Mouse (Mus musculus) myocyte (in vitro differentiated cells): ENCODE data around the gene Ddx47.

ENCODE experiments used
- CEBPB ChIP-seq: IDR thresholded peaks from 2 replicates; pipeline ENCODE4 v1.6.1; 2011; ENCODE audit warnings: mild to moderate bottlenecking, moderate library complexity; ENCODE audit not compliant: poor library complexity, insufficient read depth, severe bottlenecking
- E2F4 ChIP-seq: IDR thresholded peaks from one replicate; pipeline ENCODE4 v1.6.1; 2011; ENCODE audit warnings: mild to moderate bottlenecking, control low read depth, moderate library complexity; ENCODE audit not compliant: insufficient read depth
- MAX ChIP-seq: IDR thresholded peaks from one replicate; pipeline ENCODE4 v1.6.1; 2011; ENCODE audit warnings: low read depth, mild to moderate bottlenecking, control low read depth
- MYOD1 ChIP-seq, 3 experiments: IDR thresholded peaks; one replicate each; pipeline ENCODE4 v1.6.1; 2011; ENCODE audit warnings: control low read depth in 2 of 3, low read depth in 2 of 3, mild to moderate bottlenecking in 2 of 3, moderate library complexity in 1 of 3; ENCODE audit not compliant: insufficient read length in 2 of 3, control insufficient read depth in 1 of 3
- POLR2A ChIP-seq: IDR thresholded peaks from one replicate; pipeline ENCODE4 v1.6.1; 2011; ENCODE audit warnings: low read depth, mild to moderate bottlenecking, control low read depth, moderate library complexity; ENCODE audit not compliant: insufficient read length
- USF1 ChIP-seq: IDR thresholded peaks from one replicate; pipeline ENCODE4 v1.6.1; 2011; ENCODE audit warnings: low read depth, mild to moderate bottlenecking, control low read depth, moderate library complexity

GRCm38 (mm10) chr6:135068221-135068620 lies 56.8 kb downstream of the Ddx47 start:
- TF ChIP-seq POLR2A: no peak
- no peak for TF ChIP-seq MAX
- no peak for TF ChIP-seq CEBPB
- no peak for TF ChIP-seq MYOD1 (IDR thresholded peaks at IDR 0.05; ENCODE audit: control insufficient read depth in 1 of 3, insufficient read length in 2 of 3, low read depth in 2 of 3)
- TF ChIP-seq E2F4: no peak
- no peak for TF ChIP-seq USF1
